Mouse (Mus musculus) frontal cortex, adult 2 months (tissue): Measurements from ENCODE around the gene Samd4. TPM values are rescaled to one million over a fixed set of nuclear protein-coding genes. Genes with fewer than 3 reads are reported as not detected.
A peak's percentile ranks its signal among the peaks of the same experiment; 100 is the strongest.

Source experiments
- DNase-seq, 2 experiments: peaks; one replicate each; pipeline ENCODE4 v3.0.0; 2022; ENCODE audit warnings: low spot score in 1 of 2; ENCODE audit errors: extremely low spot score in 1 of 2
- polyA plus RNA-seq: library from polyadenylated mRNA; depleted of rRNA; stranded (reverse); fragments of >200 nt; gene quantifications from 2 replicates; pipeline ENCODE4 v1.2.3, GENCODE M21; 2012

The Samd4 gene
- polyA plus RNA-seq, 1 experiment, result 13.3 TPM

DNA sequence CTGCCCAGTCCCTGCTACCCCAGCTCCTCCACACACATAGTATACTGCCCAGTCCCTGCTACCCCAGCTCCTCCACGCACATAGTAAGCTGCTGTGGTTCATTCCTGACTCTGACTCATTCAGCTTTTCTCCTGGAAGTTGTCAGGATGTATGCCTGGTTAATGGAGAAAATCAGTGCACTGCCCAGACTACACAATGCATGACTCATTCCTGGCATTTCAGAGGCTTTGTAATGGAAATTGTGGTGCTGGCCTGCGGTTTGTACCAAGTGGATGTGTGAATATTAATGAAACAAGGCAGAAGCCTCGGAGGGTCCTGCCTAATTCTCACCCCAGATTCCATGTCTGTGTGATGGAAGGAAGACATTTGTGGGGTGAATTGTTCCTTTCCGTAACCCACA, 107.0 kb downstream of the Samd4 start:
- peak in 1 of 2 experiments; percentile 35 for DNase-seq

DNA sequence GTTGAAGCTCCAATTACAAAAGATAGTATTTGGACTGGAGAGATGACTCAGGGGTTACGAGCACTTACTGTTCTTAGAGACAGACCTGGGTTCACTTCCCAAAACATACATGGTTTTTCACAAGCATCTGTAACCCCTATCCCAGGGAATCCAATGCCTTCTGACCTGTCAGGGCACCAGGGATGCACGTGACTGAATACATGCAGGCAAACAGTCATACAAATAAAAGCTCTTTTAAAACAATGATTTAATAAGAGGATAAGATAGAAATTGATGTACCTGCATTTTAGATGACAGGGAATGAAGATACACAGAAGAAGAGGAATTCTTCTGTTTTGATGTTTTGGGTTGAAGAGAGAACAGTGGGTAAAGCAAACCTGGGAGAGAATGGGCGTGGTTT, 107.8 kb downstream of the Samd4 start:
- DNase-seq, result no peak

- no peak for DNase-seq
Measured at GRCm38 (mm10) chr14:46994704-46995103, 112.0 kb downstream of the Samd4 start.

- peak in 1 of 2 experiments; percentile 16 for DNase-seq
Measured at GRCm38 (mm10) chr14:46999321-47000025, 116.8 kb downstream of the Samd4 start.

- DNase-seq, result no peak
Measured at GRCm38 (mm10) chr14:47000096-47000736, 117.6 kb downstream of the Samd4 start.

GRCm38 (mm10) chr14:47000786-47001761, 118.4 kb downstream of the Samd4 start:
- no peak for DNase-seq

DNA sequence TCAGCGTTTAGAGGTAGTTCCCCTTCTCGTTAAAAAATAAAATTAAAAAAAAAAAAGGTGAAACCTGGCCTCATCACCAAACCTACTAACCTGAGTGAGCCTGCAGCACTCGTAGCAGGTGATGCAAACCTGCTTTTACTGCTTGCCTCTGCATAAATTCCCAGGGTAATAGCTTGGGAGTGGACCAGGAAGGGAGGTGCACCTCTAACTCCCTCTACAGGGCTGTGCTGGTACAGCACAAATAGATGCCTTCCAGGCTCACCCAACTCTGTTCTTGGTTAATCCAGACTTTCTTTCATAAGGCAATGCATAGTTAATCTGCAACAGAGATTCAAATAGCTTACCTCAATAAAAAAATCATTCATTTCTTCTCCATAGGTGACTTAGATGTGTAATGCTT, 121.5 kb downstream of the Samd4 start:
- DNase-seq, result peak in 1 of 2 experiments; percentile 69

- peak; percentile 29 to 76 for DNase-seq
Measured at GRCm38 (mm10) chr14:47011171-47012139, 128.8 kb downstream of the Samd4 start.

- DNase-seq, result peak in 1 of 2 experiments; percentile 20
Measured at GRCm38 (mm10) chr14:47015618-47016017, 133.0 kb downstream of the Samd4 start.

DNA sequence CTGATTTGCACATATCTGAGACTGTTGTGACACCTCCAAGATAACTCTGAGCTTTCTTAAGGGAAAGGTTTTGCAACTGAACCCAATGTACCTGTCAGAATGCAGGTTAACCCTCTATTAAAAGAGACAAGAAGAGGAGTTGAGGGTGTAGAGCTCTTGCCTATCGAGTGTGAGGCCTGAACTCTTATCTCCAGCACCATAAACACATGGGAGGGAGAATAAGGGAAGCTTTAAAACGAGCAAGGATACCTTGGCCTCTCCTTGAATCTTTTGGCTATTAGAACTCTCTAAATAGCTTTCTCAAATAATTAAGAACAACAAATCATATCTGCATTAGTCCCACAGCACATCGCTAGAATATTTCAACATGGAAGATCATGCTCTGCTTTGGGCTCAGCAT, 135.0 kb downstream of the Samd4 start:
- no peak for DNase-seq

DNA sequence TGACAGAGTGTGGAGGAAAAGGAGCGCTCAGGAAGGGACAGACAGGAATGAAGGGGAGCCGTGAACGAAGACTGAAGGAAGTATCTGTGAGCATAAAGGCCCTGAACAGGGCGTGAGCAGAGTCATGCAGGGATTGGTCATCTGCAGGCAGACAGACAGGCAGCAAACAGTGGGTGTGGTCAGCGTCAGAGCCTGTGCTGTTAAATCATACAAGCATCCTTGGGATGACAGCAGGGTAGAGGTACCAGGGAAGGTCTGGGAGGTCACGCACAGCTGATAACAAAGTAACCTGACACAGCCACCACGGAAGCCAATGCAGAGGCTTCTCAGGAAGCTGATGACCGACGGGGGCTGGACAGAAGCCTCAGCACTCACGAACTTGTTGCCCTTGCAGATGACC, 138.2 kb downstream of the Samd4 start:
- DNase-seq, result no peak

GRCm38 (mm10) chr14:47023529-47023928, 140.9 kb downstream of the Samd4 start:
- no peak for DNase-seq

- no peak for DNase-seq
Measured at GRCm38 (mm10) chr14:47027431-47028118, 144.9 kb downstream of the Samd4 start.

DNA sequence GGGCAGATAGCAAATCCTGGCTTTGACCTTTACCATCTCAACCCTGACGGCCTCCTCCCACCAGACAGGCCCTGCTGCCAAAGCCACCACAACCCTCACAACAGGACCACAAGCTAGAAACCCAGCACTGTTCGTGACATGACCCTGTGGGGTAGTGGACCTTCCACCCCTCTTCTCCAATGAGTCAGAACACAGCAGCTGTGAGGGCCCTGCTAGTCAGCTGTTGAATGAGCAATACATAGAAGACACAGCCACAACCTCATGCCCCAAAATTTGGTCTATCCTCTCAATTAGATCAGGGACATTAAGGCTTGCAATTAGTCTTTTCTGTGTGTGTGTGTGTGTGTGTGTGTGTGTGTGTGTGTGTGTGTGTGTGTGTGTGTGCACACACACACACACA, 148.9 kb downstream of the Samd4 start:
- no peak for DNase-seq

DNA sequence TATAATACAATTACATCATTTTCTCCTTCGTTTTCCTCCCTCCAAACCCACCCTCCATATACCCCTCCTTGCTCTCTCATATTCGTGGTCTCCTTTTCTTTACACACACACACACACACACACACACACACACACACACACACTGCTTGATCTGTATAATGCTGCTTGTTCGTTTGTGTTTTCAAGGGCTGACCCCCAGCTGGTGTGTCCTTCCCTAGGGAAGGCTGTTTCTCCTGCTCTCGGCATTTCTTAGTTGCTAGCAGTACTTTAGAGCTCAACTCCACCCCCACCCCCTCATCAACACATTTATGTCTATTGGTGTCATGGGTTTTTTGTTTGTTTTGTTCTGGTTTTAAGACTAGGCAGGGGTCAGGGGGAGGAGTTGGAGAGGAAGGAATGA, 149.5 kb downstream of the Samd4 start:
- DNase-seq, result no peak

GRCm38 (mm10) chr14:47033423-47033822, 150.8 kb downstream of the Samd4 start:
- no peak for DNase-seq

DNA sequence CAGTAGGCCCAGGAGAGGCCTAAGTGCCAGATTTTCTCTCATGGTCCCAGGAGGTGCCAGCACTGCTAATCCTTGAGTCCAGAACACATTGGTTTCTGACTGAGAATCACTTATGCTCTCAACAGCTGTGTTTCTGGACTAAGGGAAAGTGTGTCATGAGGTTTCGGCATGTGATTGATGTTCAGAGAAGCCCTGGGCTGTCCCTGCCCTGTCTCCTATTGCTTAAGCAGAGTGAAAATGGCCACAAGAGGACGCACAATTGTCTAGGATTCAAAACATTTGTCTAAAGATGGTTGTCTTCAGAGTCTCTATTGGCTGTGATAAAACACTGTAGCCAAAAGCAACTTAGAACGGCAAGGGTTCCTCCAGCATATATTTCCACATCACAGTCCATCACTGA, 159.0 kb downstream of the Samd4 start:
- DNase-seq, result no peak

GRCm38 (mm10) chr14:47049051-47049450, 166.4 kb downstream of the Samd4 start:
- peak in 1 of 2 experiments; percentile 38 for DNase-seq
